Mouse (Mus musculus) hindbrain, postnatal 0 days (tissue): ENCODE results near the gene Gtf2ird1. TPM values are rescaled to one million over a fixed set of nuclear protein-coding genes. Genes with fewer than 3 reads are reported as not detected.
A peak's percentile ranks its signal among the peaks of the same experiment; 100 is the strongest.

ENCODE experiments used
- ATAC-seq: fragments of 200-750 bp; cut with Nextera tagmentation; 2 replicates; pipeline ENCODE4 v1.8.0; 2017; ENCODE audit warnings: mild to moderate bottlenecking, moderate TSS enrichment, moderate library complexity
- DNase-seq: peaks from one replicate; pipeline ENCODE4 v3.0.0-alpha.2; 2015; ENCODE audit warnings: low spot score
- H3K27ac ChIP-seq: fragments of 300-500 bp; sonication (generic); 2 replicates; pipeline ENCODE4 v1.5.1; 2014; ENCODE audit warnings: mild to moderate bottlenecking
- H3K27me3 ChIP-seq: fragments of 300-500 bp; sonication (generic); 2 replicates; pipeline ENCODE4 v1.6.1; 2014; ENCODE audit warnings: low read length, mixed read lengths; ENCODE audit not compliant: insufficient read depth
- H3K36me3 ChIP-seq: fragments of 300-500 bp; sonication (generic); 2 replicates; pipeline ENCODE4 v1.6.1; 2014; ENCODE audit warnings: low read length, mixed read lengths; ENCODE audit not compliant: insufficient read depth
- H3K4me1 ChIP-seq: fragments of 300-500 bp; sonication (generic); 2 replicates; pipeline ENCODE4 v1.6.1; 2014; ENCODE audit warnings: antibody characterized with exemption, low read length, mixed read lengths; ENCODE audit not compliant: insufficient read depth
- H3K4me2 ChIP-seq: fragments of 300-500 bp; sonication (generic); 2 replicates; pipeline ENCODE4 v1.6.1; 2014; ENCODE audit warnings: low read depth, mild to moderate bottlenecking, low read length, moderate library complexity, mixed read lengths
- H3K4me3 ChIP-seq: fragments of 300-500 bp; sonication (generic); 2 replicates; pipeline ENCODE4 v1.5.1; 2014; ENCODE audit warnings: low read length
- H3K9ac ChIP-seq: fragments of 300-500 bp; sonication (generic); replicated peaks from 2 replicates; pipeline ENCODE4 v1.6.1; 2014; ENCODE audit warnings: mild to moderate bottlenecking, low read length, moderate library complexity, mixed read lengths
- H3K9me3 ChIP-seq: fragments of 300-500 bp; sonication (generic); 2 replicates; pipeline ENCODE4 v1.6.1; 2016; ENCODE audit warnings: low read length, mixed read lengths
- CTCF ChIP-seq: IDR thresholded peaks from 2 replicates; pipeline ENCODE4 v1.5.1; 2016; ENCODE audit warnings: antibody characterized with exemption, control low read depth, low read depth
- WGBS: fragments of 180-500 bp; shearing (Covaris S2); extraction: QIAGEN DNeasy Blood & Tissue Kit; methylation state at CpG from one replicate; pipeline ENCODE4 v1.1.7; 2014; 5-methylcytosine and 5-hydroxymethylcytosine counted together
- polyA plus RNA-seq: library from polyadenylated mRNA; unstranded; fragments of >200 nt; fragmentation: Nextera tagmentation; extraction: Ambion mirVana; gene quantifications from 2 replicates; pipeline ENCODE4 v1.2.1, GENCODE M21; 2015
- total RNA-seq: library from RNA; depleted of rRNA; stranded (reverse); fragments of >200 nt; gene quantifications from 2 replicates; pipeline ENCODE4 v1.2.3, GENCODE M21; 2014

The Gtf2ird1 gene
- total and polyA plus RNA-seq, 2 experiments from 2014 or later: 46.4 to 57.7 TPM

DNA sequence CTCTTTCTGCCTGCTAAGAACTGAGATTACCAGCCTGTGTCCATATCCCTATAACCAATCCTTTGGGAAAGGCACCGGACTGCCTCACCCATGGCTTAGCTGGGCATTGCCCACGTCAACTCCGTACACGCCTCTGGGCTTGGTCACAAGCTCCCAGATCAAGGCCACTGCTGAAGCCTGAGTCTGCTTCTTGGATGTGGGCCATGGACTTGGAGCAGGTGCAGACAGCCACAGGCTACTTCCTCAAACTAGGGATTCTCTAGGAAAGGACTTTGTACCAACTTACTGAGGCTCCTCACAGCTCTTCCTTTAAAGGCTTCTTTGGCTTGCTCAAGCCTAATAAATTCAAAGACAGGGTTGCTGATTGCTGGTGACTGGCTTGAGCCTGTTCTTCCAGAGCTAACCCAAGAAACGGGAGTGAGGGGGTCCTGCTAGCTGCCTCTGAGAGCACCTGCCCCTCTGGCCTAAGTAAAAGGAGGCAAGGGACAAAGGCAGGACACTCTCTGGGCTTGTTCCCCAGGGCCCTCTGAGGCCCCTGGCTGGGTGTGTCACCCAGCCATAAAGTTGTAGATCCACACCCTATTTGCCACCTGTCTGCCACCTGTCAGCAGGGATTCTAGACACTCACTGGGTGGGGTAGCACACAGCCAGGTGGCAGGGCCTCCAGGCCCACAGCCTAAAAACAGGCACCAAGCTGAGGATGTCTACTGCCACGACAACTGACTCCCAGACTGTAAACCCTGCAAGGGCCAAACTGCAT is 38.0 kb downstream of the Gtf2ird1 start:
- Histone ChIP-seq H3K4me3 (no peak overlapping the region), H3K27me3 (no peaks in the 10 kb centered on the region), H3K9me3 (no peaks in the 10 kb centered on the region), H3K27ac (no peak overlapping the region), H3K4me2 (no peak overlapping the region), H3K36me3 (peaks cover 21% of the 10 kb centered on the region), H3K4me1 (no peaks in the 10 kb centered on the region), H3K9ac (no peak overlapping the region)
- no peak for ATAC-seq
- TF ChIP-seq CTCF: no peak
- WGBS: 73% methylated on average over 6 of the region's 6 CpGs
- no peak for DNase-seq

DNA sequence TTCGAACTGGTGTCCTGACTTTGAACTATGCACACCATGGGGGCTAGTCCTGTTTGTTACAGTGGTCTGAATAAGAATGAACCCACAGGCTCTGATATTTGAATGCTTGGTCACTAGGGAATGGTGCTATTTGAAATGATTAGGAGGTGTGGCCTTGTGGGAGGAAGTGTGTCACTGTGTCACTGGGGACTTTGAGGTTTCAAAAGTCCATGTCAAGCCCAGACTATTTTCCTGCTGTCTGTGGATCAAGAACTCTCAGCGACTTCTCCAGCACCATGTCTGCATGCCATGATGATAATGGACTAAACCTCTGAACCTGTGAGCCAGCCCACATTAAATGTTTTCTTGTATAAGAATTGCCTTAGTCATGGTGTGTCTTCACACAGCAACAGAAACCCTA is 44.2 kb downstream of the Gtf2ird1 start:
- no peak for TF ChIP-seq CTCF
- Histone ChIP-seq H3K27ac (no peak overlapping the region), H3K4me2 (no peak overlapping the region), H3K9ac (no peak overlapping the region), H3K27me3 (no peaks in the 10 kb centered on the region), H3K36me3 (peaks cover 69% of the 10 kb centered on the region), H3K4me3 (no peak overlapping the region), H3K4me1 (no peaks in the 10 kb centered on the region), H3K9me3 (no peaks in the 10 kb centered on the region)
- no peak for DNase-seq
- ATAC-seq: no peak
- WGBS: 82% methylated on average over 2 of the region's 2 CpGs

- Histone ChIP-seq H3K4me2 (no peak overlapping the region), H3K27ac (no peak overlapping the region), H3K27me3 (no peaks in the 10 kb centered on the region), H3K36me3 (peaks cover 74% of the 10 kb centered on the region), H3K9me3 (no peaks in the 10 kb centered on the region), H3K4me1 (no peaks in the 10 kb centered on the region), H3K4me3 (no peak overlapping the region), H3K9ac (no peak overlapping the region)
- DNase-seq (no peak), ATAC-seq (peak; percentile 29; the same call in 1 of the 2 replicates)
- no peak for TF ChIP-seq CTCF
- 97% methylated on average over 7 of the region's 7 CpGs for WGBS
These were observed 46.1 kb downstream of the Gtf2ird1 start for GRCm38 (mm10) chr5:134410307-134410836.

DNA sequence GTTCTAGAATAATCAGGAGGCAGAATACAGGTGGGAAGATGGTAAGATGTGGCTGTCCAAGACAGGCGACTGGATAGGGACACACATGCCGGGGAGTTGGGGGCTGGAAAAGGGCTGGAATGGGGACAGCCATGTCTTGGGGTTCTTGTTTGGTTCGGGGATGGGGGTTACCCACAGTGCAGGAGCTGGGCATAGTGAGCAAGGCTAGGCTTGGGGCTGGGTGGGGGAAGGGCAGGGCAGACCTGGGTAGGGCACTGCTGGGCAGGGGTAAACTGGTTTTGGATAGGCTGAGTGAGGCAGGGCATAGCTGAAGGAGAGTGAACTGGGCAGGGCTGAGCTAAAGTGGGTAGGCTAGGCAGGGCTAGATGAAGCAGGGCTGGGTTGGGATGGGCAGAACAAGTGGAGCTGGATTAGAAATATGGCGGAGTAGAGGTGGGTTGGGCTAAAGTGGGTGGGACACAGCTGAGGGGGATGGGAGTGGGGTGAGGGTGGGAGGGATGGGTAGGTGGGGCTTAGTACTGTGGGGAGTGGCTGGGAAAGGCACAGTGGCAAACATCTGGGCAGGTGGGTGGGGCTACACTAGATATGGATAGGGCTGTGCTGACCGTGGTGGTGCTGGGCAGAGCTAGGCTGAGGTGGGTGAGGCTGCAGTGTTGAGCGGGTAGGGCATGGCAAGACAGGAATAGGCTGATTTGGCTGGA is 46.8 kb downstream of the Gtf2ird1 start:
- ATAC-seq (peak; percentile 18; the same call in 1 of the 2 replicates), DNase-seq (no peak)
- Histone ChIP-seq H3K4me2 (no peak overlapping the region), H3K27me3 (no peaks in the 10 kb centered on the region), H3K4me3 (no peak overlapping the region), H3K9me3 (no peaks in the 10 kb centered on the region), H3K4me1 (no peaks in the 10 kb centered on the region), H3K27ac (no peak overlapping the region), H3K9ac (no peak overlapping the region), H3K36me3 (peaks cover 74% of the 10 kb centered on the region)
- 98% methylated on average over 6 of the region's 6 CpGs for WGBS
- no peak for TF ChIP-seq CTCF

DNA sequence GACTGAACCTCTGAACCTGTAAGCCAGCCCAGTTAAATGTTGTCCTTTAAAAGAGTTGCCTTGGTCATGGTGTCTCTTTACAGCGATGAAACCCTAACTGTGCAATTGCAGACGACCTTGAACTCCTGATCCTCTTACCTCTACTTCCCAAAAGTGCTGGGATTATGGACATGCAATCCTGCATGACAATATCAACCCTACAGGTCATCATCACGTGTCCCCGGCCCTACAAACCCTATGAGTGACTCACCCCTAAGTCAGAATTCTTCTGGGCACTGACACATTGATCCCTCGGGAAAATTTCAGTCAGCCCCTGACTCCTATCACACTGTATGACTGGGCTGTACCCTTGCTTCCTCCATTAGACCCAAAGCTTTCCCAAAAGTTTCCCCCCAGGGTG is 48.4 kb downstream of the Gtf2ird1 start:
- TF ChIP-seq CTCF: no peak
- Histone ChIP-seq H3K27ac (no peak overlapping the region), H3K36me3 (peaks cover 80% of the 10 kb centered on the region), H3K4me2 (no peak overlapping the region), H3K9me3 (no peaks in the 10 kb centered on the region), H3K4me3 (no peak overlapping the region), H3K27me3 (no peaks in the 10 kb centered on the region), H3K9ac (no peak overlapping the region), H3K4me1 (no peaks in the 10 kb centered on the region)
- WGBS: 94% methylated on average over 5 of the region's 5 CpGs
- DNase-seq (no peak), ATAC-seq (no peak)

DNA sequence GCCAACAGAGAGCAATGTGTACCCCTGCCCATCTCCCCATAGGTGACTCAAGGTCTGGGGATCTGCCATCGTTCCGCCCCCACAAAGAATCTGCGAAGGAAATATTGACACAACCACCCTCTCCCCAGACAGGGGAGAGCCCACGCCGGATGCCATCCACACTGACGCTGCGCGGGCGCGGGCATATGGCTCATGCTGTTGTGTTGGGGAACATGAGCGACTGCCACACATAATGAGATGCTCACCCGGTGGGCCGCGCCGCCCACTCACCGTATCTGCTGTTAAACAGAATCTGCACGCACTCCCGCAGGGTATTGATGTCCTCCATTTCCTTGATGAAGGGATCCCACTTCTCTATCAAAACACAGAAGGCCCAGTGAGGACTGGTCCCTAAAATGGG is 54.7 kb downstream of the Gtf2ird1 start:
- peaks cover 85% of the 10 kb centered on the region for H3K36me3 ChIP-seq
- DNase-seq (no peak), ATAC-seq (no peak)
- H3K27ac ChIP-seq: no peak overlapping the region
- H3K9ac ChIP-seq: no peak overlapping the region
- WGBS: 93% methylated on average over 18 of the region's 18 CpGs
- H3K4me3 ChIP-seq: no peak overlapping the region
- no peaks in the 10 kb centered on the region for H3K9me3 ChIP-seq
- H3K4me2 ChIP-seq: no peak overlapping the region
- TF ChIP-seq CTCF: no peak
- no peaks in the 10 kb centered on the region for H3K4me1 ChIP-seq
- H3K27me3 ChIP-seq: no peaks in the 10 kb centered on the region
